Mouse (Mus musculus): ENCODE data around the gene Tmem252. TPM values are rescaled to one million over a fixed set of nuclear protein-coding genes. Genes with fewer than 3 reads are reported as not detected.

Gene Tmem252
- polyA plus RNA-seq, 1 experiment: not detected

DNA sequence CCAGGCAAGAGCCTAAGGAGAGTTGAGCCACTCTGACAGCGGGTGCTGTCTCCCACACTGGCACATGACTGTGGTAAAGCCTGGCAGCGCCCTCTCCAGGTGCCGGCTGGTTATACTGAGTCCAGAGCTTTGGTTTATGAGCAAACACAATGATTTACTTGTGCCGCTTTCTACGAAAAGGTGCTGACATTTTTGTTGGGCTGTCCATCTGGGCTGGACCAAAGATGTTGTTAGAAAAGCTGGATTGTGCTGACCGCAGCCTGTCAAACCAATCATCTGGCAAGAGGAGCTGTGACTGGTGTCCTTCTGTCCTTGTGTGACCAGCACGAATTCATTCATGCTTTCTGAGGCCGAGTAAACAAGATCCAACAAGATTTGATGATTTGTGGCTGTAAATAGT lies 27.9 kb downstream of the Tmem252 start:
- TF ChIP-seq GATA1 (IDR thresholded peaks at IDR 0.05; ENCODE audit: low read length): no peak

- no peak for TF ChIP-seq GATA1 (IDR thresholded peaks at IDR 0.05; ENCODE audit: low read length)
Observed at GRCm38 (mm10) chr19:24703680-24704079, 29.9 kb downstream of the Tmem252 start.

- no peak for TF ChIP-seq GATA1 (IDR thresholded peaks at IDR 0.05; ENCODE audit: low read length)
Observed at GRCm38 (mm10) chr19:24704326-24704725, 30.5 kb downstream of the Tmem252 start.

DNA sequence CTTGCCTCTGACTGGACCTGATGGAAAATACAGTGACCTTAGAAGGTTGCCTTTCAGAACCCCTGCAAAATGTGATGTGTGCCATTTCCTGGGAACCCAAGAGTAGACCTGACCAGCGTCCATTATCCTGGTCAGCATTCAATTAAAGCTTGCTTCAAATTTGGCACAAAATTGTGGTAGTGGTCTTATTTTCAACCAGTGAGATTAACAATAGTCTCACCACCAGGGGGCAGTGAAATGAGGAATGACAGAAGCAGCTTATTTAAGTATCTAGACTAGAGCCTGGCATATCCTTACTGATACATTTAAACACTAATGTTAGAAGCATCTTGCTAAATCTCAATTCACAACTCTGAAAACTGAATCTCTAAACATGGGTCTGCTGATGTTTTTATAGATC lies 31.6 kb downstream of the Tmem252 start:
- no peak for TF ChIP-seq GATA1 (IDR thresholded peaks at IDR 0.05; ENCODE audit: low read length)

GRCm38 (mm10) chr19:24707071-24707906 lies 33.5 kb downstream of the Tmem252 start:
- no peak for TF ChIP-seq GATA1 (IDR thresholded peaks at IDR 0.05; ENCODE audit: low read length)

DNA sequence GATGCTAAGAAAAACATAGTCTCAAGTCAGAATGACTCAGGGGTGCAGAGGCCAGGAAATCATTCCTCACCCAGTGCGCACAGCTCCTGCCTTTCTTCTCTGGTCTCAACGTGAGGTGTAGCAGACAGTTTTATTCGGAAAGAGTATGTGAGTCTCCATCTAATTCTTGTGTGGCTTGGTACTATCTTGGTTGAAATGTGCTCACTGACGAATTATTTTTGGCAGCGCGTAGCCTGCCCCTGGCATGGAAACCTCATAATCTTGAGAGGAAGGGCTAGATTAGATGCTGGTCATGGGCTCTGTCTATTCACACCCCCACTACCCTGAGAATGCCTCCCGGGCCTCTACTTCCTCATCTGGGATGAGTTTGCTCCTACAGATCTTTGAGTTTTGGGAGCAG lies 34.2 kb downstream of the Tmem252 start:
- no peak for TF ChIP-seq GATA1 (IDR thresholded peaks at IDR 0.05; ENCODE audit: low read length)

DNA sequence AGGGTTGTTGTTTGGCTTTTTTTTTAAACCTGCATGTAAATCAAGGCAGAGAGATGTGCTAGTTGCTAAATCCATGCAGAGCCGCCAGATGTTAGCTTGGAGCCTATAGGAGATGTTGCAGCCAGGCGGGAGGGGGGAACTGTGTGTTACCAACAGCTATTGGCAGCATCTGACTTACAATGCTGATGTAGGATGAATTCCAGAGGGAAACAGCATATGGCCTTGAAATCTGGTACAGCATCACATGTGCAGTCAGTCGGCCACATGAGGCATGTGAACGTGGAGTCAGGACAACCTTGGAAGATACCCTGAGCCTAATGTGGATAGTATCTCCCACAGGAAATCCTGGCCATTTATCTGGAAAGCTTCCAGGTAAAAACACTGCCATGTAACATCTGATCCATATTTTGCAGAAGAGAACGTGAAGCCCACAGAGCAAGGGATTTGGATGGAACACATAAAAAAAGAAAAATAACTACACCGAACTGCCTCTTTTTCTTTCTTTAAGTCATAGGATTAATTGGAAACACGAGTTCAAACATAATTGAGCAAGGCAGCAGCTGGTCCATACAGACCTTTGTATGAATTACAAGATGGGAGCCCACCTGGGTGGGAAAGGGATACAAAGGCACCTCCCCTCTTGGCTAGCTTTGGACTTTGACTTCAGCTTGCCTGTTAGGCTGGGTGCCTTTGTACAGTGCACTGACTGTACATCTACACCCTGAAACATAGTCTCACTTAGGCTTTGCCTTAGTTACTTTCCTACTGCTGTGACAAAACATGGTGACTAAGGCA lies 42.7 kb downstream of the Tmem252 start:
- TF ChIP-seq GATA1 (IDR thresholded peaks at IDR 0.05; ENCODE audit: low read length): no peak

GRCm38 (mm10) chr19:24718021-24718420 lies 44.2 kb downstream of the Tmem252 start:
- TF ChIP-seq GATA1 (IDR thresholded peaks at IDR 0.05; ENCODE audit: low read length): no peak

DNA sequence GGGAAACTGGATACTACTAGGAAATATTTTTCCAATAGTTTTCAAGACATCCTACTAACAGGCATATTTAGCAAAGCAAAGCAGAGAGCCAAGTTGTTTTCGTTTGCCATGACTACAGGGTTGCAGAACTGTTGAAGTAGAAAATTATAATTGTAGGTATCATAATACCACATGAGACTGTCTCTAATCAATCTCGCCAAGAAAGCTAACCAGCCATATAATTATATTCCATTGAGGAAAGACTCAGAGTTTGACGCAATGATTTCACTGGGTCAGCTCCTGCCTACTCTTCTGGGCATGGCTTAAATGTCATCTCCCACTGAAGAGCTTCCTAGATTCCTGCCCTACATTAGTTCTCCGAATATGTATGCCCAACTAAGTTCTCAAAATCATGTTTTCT lies 45.7 kb downstream of the Tmem252 start:
- no peak for TF ChIP-seq GATA1 (IDR thresholded peaks at IDR 0.05; ENCODE audit: low read length)

- TF ChIP-seq GATA1 (IDR thresholded peaks at IDR 0.05; ENCODE audit: low read length): no peak
Observed at GRCm38 (mm10) chr19:24720448-24720847, 46.6 kb downstream of the Tmem252 start.

DNA sequence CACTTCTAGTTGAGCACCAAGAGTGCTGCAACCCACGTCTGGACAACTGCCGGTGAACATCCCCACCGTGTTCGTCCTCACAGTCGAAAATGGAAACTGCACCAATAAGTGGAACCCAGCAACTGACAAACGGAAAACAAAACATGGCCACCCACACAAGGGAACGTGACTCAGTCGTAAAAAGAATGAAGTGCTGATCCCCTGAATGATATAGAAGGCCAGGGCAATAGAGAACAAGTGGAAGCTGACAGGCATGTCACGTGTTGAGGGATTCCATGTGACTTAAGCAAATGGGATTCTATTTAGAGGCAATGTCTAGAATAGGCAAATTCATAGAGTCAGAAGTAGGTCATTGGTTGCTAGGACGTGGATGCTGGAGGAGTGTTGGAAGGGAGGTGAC lies 50.6 kb downstream of the Tmem252 start:
- no peak for TF ChIP-seq GATA1 (IDR thresholded peaks at IDR 0.05; ENCODE audit: low read length)

- TF ChIP-seq GATA1 (IDR thresholded peaks at IDR 0.05; ENCODE audit: low read length): no peak
Observed at GRCm38 (mm10) chr19:24730661-24731060, 56.9 kb downstream of the Tmem252 start.

Other genes with a start within 250 kb of the Tmem252 start
- gene Fam122a, start 196.7 kb upstream of the Tmem252 start, polyA plus RNA-seq (2012): 18.4 and 23.1 TPM in 2 replicates
- 10.2 and 10.6 TPM in 2 replicates for gene Pip5k1b, start 118.1 kb upstream of the Tmem252 start, polyA plus RNA-seq (2012)
- gene Pgm5, start 187.8 kb downstream of the Tmem252 start, polyA plus RNA-seq (2012): 0.04 TPM in 1 of 2 replicates, not detected in the other
- gene Gm10053, start 201.7 kb downstream of the Tmem252 start, polyA plus RNA-seq (2012): 0.12 TPM in 1 of 2 replicates, not detected in the other
- gene Foxd4, start 227.2 kb downstream of the Tmem252 start, polyA plus RNA-seq (2012): not detected in 2 replicates